In genomic region chr5:117103194-117103929, GRCm38 (mm10) we compare ENCODE assay signal across 17 mouse cellular contexts. TPM values are rescaled to one million over a fixed set of nuclear protein-coding genes. Genes with fewer than 3 reads are reported as not detected.
A peak's percentile ranks its signal among the peaks of the same experiment; 100 is the strongest.
DNase-seq lines count a peak whose midpoint lies in the region; ATAC-seq lines count a peak whose summit lies in the region.
"Had no signal": no experiment of that assay in that cellular context is flagged by ENCODE, and none has a peak within 500 bp of the region (broad histone marks: within the 10 kb centered on the region; RNA-seq: fewer than 3 reads in every experiment).

No protein-coding gene starts in this region.

- DNase-seq in cerebellum, adult 11-12 months: peak; percentile 78
- DNase-seq in cerebellum, postnatal 4 days (ENCODE audit: low spot score in 2 of 2): no peak
- DNase-seq in brain, adult 2 months (ENCODE audit: low read depth, low spot score): peak; percentile 82
- DNase-seq in cerebellum, adult 8-10 months: peak; percentile 55
- peak; percentile 77 to 81 for DNase-seq in cerebellum, postnatal 14 days
- DNase-seq in thymus, postnatal 0 days (ENCODE audit: low spot score): no peak
- no peak for DNase-seq in kidney, adult 8-10 months
- DNase-seq: adrenal gland, postnatal 25 days; embryo, embryonic 11 days; gastrocnemius, postnatal 14 days; heart, adult 2 months; heart, postnatal 14 days; kidney, adult 2 months had no signal

- no peak for ATAC-seq in megakaryocyte progenitor cell, adult 5-6 weeks (replicated peaks; ENCODE audit: poor library complexity)
- ATAC-seq: activated CD4-positive, CD25-positive, alpha-beta regulatory T cell, adult 4 months; forebrain, embryonic 15.5 days; intestine, embryonic 16.5 days had no signal

RNA-seq across cellular contexts. Expression of gene Suds3, which starts 12.6 kb away (rescaled TPM):
- total RNA-seq in megakaryocyte progenitor cell, adult 5-6 weeks (2015): 20.0 and 23.2 TPM in 2 replicates
- 106 and 114 TPM in 2 replicates for total RNA-seq in megakaryocyte progenitor cell, adult 5-6 weeks (2017)
- 66.0 and 69.1 TPM in 2 replicates for polyA plus RNA-seq in thymus, postnatal 0 days (2015; fragmentation: Nextera tagmentation; extraction: Ambion mirVana)

RNA-seq across cellular contexts. Expression of gene Taok3, which starts 16.6 kb away (rescaled TPM):
- total RNA-seq in megakaryocyte progenitor cell, adult 5-6 weeks (2015): 62.9 and 66.8 TPM in 2 replicates
- 43.6 and 57.8 TPM in 2 replicates for total RNA-seq in megakaryocyte progenitor cell, adult 5-6 weeks (2017)
- polyA plus RNA-seq in thymus, postnatal 0 days (2015; fragmentation: Nextera tagmentation; extraction: Ambion mirVana): 68.1 and 71.1 TPM in 2 replicates

Comparison
In these comparisons a context has a peak if more than half of its experiments do, and no peak if none do; other contexts are left out.
1. DNase-seq: peak in cerebellum, adult 11-12 months (single experiment), brain, adult 2 months (single experiment), cerebellum, adult 8-10 months (single experiment) and cerebellum, postnatal 14 days (2 of 2); none in cerebellum, postnatal 4 days (0 of 2), thymus, postnatal 0 days (single experiment) and kidney, adult 8-10 months (0 of 2).